Mouse (Mus musculus) inflammation-experienced regulatory T-cells, adult 16 weeks (primary cell): ENCODE results near the gene AU022252. TPM values are rescaled to one million over a fixed set of nuclear protein-coding genes. Genes with fewer than 3 reads are reported as not detected.

ENCODE experiments used
- polyA plus RNA-seq: library from polyadenylated mRNA; unstranded; fragments of 100-300 nt; shearing (Covaris generic); gene quantifications from one replicate; pipeline ENCODE4 v1.2.1, GENCODE M21; 2017

The AU022252 gene
- polyA plus RNA-seq = 16.9 TPM

GRCm38 (mm10) chr4:119232410-119233255 is at the start of gene AU022252, which contains the start of gene P3h1:
AU022252 (minus strand) TSS chr4:119232712.
P3h1 (plus strand) TSS chr4:119232915.

GRCm38 (mm10) chr4:119255351-119255750 is 22.8 kb upstream of the AU022252 start, which contains the start of gene Cldn19:
Cldn19 (plus strand) TSS chr4:119255414.

GRCm38 (mm10) chr4:119218169-119218568 is 14.3 kb downstream of the AU022252 start, which contains the start of gene Tmem269:
Tmem269 (minus strand) TSS chr4:119218217.

GRCm38 (mm10) chr4:119194909-119195581 is 37.5 kb downstream of the AU022252 start, which contains the start of gene Svbp:
Svbp (plus strand) TSS chr4:119195306.

GRCm38 (mm10) chr4:119189864-119190263 is 42.6 kb downstream of the AU022252 start, which contains the start of gene Ermap:
Ermap (minus strand) TSS chr4:119190011.

GRCm38 (mm10) chr4:119173851-119174453 is 58.6 kb downstream of the AU022252 start, which contains the start of gene Zfp691:
Zfp691 (minus strand) TSS chr4:119174195.

Other genes starting within 250 kb of the AU022252 start
- 69.7 TPM for gene Slc2a1, start 124.0 kb downstream of the AU022252 start, polyA plus RNA-seq
- 3.4 TPM for gene Zfp691, start 58.5 kb downstream of the AU022252 start, polyA plus RNA-seq
- gene Ermap, start 42.7 kb downstream of the AU022252 start, polyA plus RNA-seq = 0.57 TPM
- gene Svbp, start 37.4 kb downstream of the AU022252 start, polyA plus RNA-seq = 70.2 TPM
- gene Tmem269, start 14.5 kb downstream of the AU022252 start, polyA plus RNA-seq = 0.20 TPM
- 1.2 TPM for gene P3h1, start 203 bp upstream of the AU022252 start, polyA plus RNA-seq
- gene Cldn19, start 22.7 kb upstream of the AU022252 start, polyA plus RNA-seq = not detected
- gene Ybx1, start 61.9 kb upstream of the AU022252 start, polyA plus RNA-seq = 56.4 TPM
- gene Ppih, start 87.8 kb upstream of the AU022252 start, polyA plus RNA-seq = 44.0 TPM
- 7.8 TPM for gene Ccdc30, start 182.8 kb upstream of the AU022252 start, polyA plus RNA-seq
- gene Ppcs, start 189.7 kb upstream of the AU022252 start, polyA plus RNA-seq = 68.2 TPM
- 0.27 TPM for gene Zmynd12, start 190.1 kb upstream of the AU022252 start, polyA plus RNA-seq